Mouse (Mus musculus) stomach, postnatal 0 days (tissue): ENCODE results near the gene Hsf4.
A peak's percentile ranks its signal among the peaks of the same experiment; 100 is the strongest.

Experiments
- CTCF ChIP-seq: IDR thresholded peaks from 2 replicates; pipeline ENCODE4 v1.5.1; 2016; ENCODE audit warnings: antibody characterized with exemption, low read depth, mild to moderate bottlenecking, moderate library complexity
- EP300 ChIP-seq: optimal IDR thresholded peaks from 2 replicates; pipeline ENCODE3; 2016; ENCODE audit warnings: antibody characterized with exemption

GRCm38 (mm10) chr8:105264024-105264982, 5.3 kb upstream of the Hsf4 start, which contains the start of the genes Tradd and Fbxl8:
- TF ChIP-seq EP300 (no peak), CTCF (0 out of 2 replicates have a peak, but pooled peaks have one; percentile 10)
